Mouse (Mus musculus): ENCODE data around the gene Tcl1b3. TPM values are rescaled to one million over a fixed set of nuclear protein-coding genes. Genes with fewer than 3 reads are reported as not detected.
"Not testable (repeated sequence)": the region's sequence is repeated elsewhere in the genome, so short reads cannot be mapped to it uniquely, and the experiment has no call there.

The Tcl1b3 gene
- not detected in 2 replicates for polyA plus RNA-seq (2014; fragmentation: Nextera tagmentation; extraction: Ambion mirVana)

GRCm38 (mm10) chr12:105190743-105191142, at the start of gene Tcl1b3:
Gene Tcl1b3, plus strand, starts transcription at chr12:105191043.
- not testable (repeated sequence) for H3K27me3 ChIP-seq (ENCODE audit: control insufficient read depth, insufficient read depth, low read length); H3K27ac ChIP-seq; DNase-seq (ENCODE audit: low spot score); H3K36me3 ChIP-seq (replicated peaks; ENCODE audit: control insufficient read depth, insufficient read depth); H3K4me2 ChIP-seq (replicated peaks); ATAC-seq (ENCODE audit: low FRiP score); H3K4me3 ChIP-seq (replicated peaks; ENCODE audit: low read length); H3K4me1 ChIP-seq (replicated peaks; ENCODE audit: control insufficient read depth, insufficient read depth, low read length); H3K9ac ChIP-seq; H3K9me3 ChIP-seq (ENCODE audit: control insufficient read depth, low read length)
- 93% methylated on average over 6 of the region's 6 CpGs for WGBS

- no peak for ATAC-seq (ENCODE audit: low FRiP score)
- Histone ChIP-seq H3K9ac (no peak overlapping the region), H3K27me3 (ENCODE audit: control insufficient read depth, insufficient read depth, low read length) (no peaks in the 10 kb centered on the region), H3K9me3 (ENCODE audit: control insufficient read depth, low read length) (no peaks in the 10 kb centered on the region), H3K4me1 (replicated peaks; ENCODE audit: control insufficient read depth, insufficient read depth, low read length) (no peaks in the 10 kb centered on the region), H3K27ac (no peak overlapping the region), H3K36me3 (replicated peaks; ENCODE audit: control insufficient read depth, insufficient read depth) (no peaks in the 10 kb centered on the region), H3K4me3 (replicated peaks; ENCODE audit: low read length) (no peak overlapping the region), H3K4me2 (replicated peaks) (no peak overlapping the region)
- 96% methylated on average over 3 of the region's 3 CpGs for WGBS
- no peak for DNase-seq (ENCODE audit: low spot score)
Observed at GRCm38 (mm10) chr12:105143096-105143495, 47.7 kb upstream of the Tcl1b3 start.

DNA sequence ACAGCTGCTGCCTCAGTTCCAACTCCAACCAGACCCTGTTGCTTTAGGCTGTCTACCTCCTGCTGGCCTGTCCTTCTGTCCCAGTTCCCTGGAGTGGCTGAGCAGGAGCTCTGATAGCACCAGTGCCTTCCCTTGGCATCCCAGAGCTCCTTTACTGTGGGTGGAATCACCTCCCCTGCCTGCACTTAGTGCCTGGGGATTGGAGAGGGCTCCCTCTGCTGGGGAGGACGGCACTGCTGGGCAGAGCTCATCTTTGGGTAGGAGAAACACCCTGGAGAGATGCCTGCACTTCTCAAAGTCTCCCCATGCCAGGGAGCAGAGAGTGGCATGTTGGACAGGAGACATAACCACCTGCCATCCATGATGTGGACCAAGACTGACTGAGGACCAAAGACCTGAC, 45.9 kb upstream of the Tcl1b3 start:
- H3K9me3 ChIP-seq (ENCODE audit: control insufficient read depth, low read length); DNase-seq (ENCODE audit: low spot score); H3K4me3 ChIP-seq (replicated peaks; ENCODE audit: low read length); H3K36me3 ChIP-seq (replicated peaks; ENCODE audit: control insufficient read depth, insufficient read depth); H3K9ac ChIP-seq; H3K4me1 ChIP-seq (replicated peaks; ENCODE audit: control insufficient read depth, insufficient read depth, low read length); H3K27me3 ChIP-seq (ENCODE audit: control insufficient read depth, insufficient read depth, low read length); ATAC-seq (ENCODE audit: low FRiP score); H3K27ac ChIP-seq; H3K4me2 ChIP-seq (replicated peaks): not testable (repeated sequence)
- 20% methylated on average over 1 of the region's 1 CpGs for WGBS

DNA sequence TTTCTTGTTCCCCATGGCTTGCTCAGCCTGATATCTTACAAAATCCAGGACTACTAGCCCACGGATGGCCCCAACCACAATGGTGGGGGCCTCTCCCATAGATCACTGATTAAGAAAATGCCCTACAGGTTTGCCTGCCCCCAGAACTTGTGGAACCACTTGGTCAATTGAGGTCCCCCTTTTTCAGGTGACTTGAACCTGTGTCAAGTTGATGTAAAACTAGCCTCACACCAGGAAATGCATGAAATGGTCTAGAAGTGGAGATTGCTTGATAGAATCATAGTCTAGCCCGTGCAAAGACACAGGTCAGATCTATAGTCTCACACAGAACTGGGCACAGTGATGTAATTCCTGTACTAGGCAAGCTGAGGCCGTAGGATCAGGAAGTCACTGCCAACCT, 45.1 kb upstream of the Tcl1b3 start, which contains the start of gene Tcl1b2:
Gene Tcl1b2 (plus strand): TSS at position 301 of the 400 bp plus-strand sequence.
- Histone ChIP-seq H3K4me3 (replicated peaks; ENCODE audit: low read length) (no peak within 1 kb of the TSS), H3K36me3 (replicated peaks; ENCODE audit: control insufficient read depth, insufficient read depth) (no peaks in the 10 kb centered on the region), H3K9me3 (ENCODE audit: control insufficient read depth, low read length) (no peaks in the 10 kb centered on the region), H3K4me2 (replicated peaks) (no peak within 1 kb of the TSS), H3K27ac (no peak within 1 kb of the TSS), H3K27me3 (ENCODE audit: control insufficient read depth, insufficient read depth, low read length) (no peaks in the 10 kb centered on the region), H3K9ac (no peak within 1 kb of the TSS), H3K4me1 (replicated peaks; ENCODE audit: control insufficient read depth, insufficient read depth, low read length) (no peaks in the 10 kb centered on the region)
- no peak for ATAC-seq (ENCODE audit: low FRiP score)
- no peak for DNase-seq (ENCODE audit: low spot score)
- WGBS: 83% methylated on average over 3 of the region's 3 CpGs

DNA sequence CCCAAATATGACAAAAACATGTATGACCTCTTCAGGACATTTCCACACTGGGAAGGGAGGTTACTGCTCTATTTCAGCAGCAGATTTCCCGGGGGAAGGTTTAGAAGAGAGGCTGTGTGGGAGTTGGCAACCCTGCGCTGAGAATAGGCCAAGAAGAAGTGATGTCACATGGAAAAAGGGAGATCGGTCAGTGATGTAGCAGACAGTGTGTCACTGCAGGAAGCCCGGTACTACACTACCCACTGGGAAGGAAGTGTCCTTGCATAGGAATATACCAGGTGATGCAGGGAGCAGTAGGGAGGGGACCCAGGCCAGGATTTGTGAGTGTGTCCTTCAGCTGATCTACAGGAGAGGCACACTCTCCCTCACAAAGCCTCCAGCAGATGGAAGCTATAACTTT, 35.6 kb upstream of the Tcl1b3 start:
- 81% methylated on average over 4 of the region's 4 CpGs for WGBS
- H3K27ac ChIP-seq; H3K4me3 ChIP-seq (replicated peaks; ENCODE audit: low read length); H3K4me2 ChIP-seq (replicated peaks); H3K27me3 ChIP-seq (ENCODE audit: control insufficient read depth, insufficient read depth, low read length); ATAC-seq (ENCODE audit: low FRiP score); H3K9ac ChIP-seq; H3K4me1 ChIP-seq (replicated peaks; ENCODE audit: control insufficient read depth, insufficient read depth, low read length); DNase-seq (ENCODE audit: low spot score); H3K9me3 ChIP-seq (ENCODE audit: control insufficient read depth, low read length); H3K36me3 ChIP-seq (replicated peaks; ENCODE audit: control insufficient read depth, insufficient read depth): not testable (repeated sequence)

DNA sequence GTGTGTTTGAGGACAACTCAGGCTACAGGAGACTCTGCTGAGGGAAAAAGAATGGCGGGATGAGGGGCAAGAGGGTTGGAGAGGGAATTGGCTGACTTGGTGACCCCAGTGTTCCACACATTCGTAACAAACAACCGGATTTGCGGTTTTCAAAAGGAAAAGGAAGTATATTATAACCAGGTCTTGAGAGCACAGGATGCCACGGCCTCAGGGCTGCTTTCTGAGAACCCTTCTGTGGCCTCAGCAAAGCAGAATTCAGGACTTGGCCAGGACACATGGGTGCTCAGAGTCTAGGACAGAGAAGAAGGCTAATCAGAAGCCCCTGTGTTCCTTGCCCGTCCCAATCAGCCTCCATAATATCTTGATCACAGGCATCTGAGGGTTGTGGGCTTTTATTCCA, 32.0 kb upstream of the Tcl1b3 start:
- H3K4me3 ChIP-seq (replicated peaks; ENCODE audit: low read length): no peak overlapping the region
- WGBS: 84% methylated on average over 6 of the region's 6 CpGs
- no peaks in the 10 kb centered on the region for H3K36me3 ChIP-seq (replicated peaks; ENCODE audit: control insufficient read depth, insufficient read depth)
- H3K27ac ChIP-seq: no peak overlapping the region
- no peaks in the 10 kb centered on the region for H3K4me1 ChIP-seq (replicated peaks; ENCODE audit: control insufficient read depth, insufficient read depth, low read length)
- no peak overlapping the region for H3K4me2 ChIP-seq (replicated peaks)
- H3K27me3 ChIP-seq (ENCODE audit: control insufficient read depth, insufficient read depth, low read length): no peaks in the 10 kb centered on the region
- no peaks in the 10 kb centered on the region for H3K9me3 ChIP-seq (ENCODE audit: control insufficient read depth, low read length)
- ATAC-seq (ENCODE audit: low FRiP score): no peak
- no peak for DNase-seq (ENCODE audit: low spot score)
- H3K9ac ChIP-seq: no peak overlapping the region

DNA sequence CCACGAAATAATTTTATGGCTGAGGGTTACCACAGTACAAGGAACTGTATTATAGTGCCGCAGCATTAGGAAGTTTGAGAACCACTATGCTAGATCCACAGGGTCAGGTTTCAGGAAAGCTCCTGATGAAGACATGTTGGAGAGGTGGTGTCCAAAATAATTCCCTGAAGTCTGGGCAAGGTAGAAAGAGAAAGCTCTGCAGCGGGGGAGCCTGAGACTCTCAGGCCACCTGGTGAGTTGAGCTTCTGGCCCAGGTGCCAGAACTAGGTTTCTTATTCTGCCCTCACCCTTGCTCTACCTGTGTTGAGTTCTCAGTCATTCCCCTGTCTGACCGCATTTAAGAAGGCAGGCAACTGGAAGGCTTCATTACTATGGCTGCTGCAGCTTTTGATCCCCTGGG, 31.5 kb upstream of the Tcl1b3 start, which contains the start of gene Tcl1b1:
Gene Tcl1b1 (plus strand): TSS at position 301 of the 400 bp plus-strand sequence.
- no peaks in the 10 kb centered on the region for H3K27me3 ChIP-seq (ENCODE audit: control insufficient read depth, insufficient read depth, low read length)
- no peaks in the 10 kb centered on the region for H3K36me3 ChIP-seq (replicated peaks; ENCODE audit: control insufficient read depth, insufficient read depth)
- no peak within 1 kb of the TSS for H3K4me3 ChIP-seq (replicated peaks; ENCODE audit: low read length)
- ATAC-seq (ENCODE audit: low FRiP score): no peak
- 84% methylated on average over 4 of the region's 4 CpGs for WGBS
- H3K9me3 ChIP-seq (ENCODE audit: control insufficient read depth, low read length): no peaks in the 10 kb centered on the region
- no peak within 1 kb of the TSS for H3K9ac ChIP-seq
- H3K4me2 ChIP-seq (replicated peaks): no peak within 1 kb of the TSS
- H3K27ac ChIP-seq: no peak within 1 kb of the TSS
- no peak for DNase-seq (ENCODE audit: low spot score)
- no peaks in the 10 kb centered on the region for H3K4me1 ChIP-seq (replicated peaks; ENCODE audit: control insufficient read depth, insufficient read depth, low read length)

DNA sequence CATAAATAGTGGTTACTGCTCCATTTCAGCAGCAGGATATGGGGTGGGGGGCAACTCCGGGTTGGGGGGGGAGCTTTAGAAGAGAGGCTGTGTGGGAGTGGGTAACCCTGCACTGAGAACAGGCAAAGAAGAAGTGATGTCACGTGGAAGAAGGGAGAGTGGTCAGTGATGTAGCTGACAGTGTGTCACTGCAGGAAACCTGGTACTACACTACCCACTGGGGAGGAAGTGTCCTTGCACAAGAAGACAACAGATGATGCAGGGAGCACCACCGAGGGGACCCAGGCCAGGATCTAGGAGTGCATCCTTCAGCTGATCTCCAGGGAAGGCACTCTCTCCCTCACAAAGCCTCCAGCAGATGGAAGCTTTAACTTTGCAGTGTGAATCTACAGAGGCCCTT, 24.1 kb upstream of the Tcl1b3 start:
- WGBS: 83% methylated on average over 3 of the region's 3 CpGs
- no peak for ATAC-seq (ENCODE audit: low FRiP score)
- no peak overlapping the region for H3K4me3 ChIP-seq (replicated peaks; ENCODE audit: low read length)

GRCm38 (mm10) chr12:105173366-105173765, 17.5 kb upstream of the Tcl1b3 start:
- no peak overlapping the region for H3K4me3 ChIP-seq (replicated peaks; ENCODE audit: low read length)
- no peaks in the 10 kb centered on the region for H3K27me3 ChIP-seq (ENCODE audit: control insufficient read depth, insufficient read depth, low read length)
- no peak overlapping the region for H3K9ac ChIP-seq
- no peak for DNase-seq (ENCODE audit: low spot score)
- H3K36me3 ChIP-seq (replicated peaks; ENCODE audit: control insufficient read depth, insufficient read depth): no peaks in the 10 kb centered on the region
- 91% methylated on average over 2 of the region's 2 CpGs for WGBS
- no peak overlapping the region for H3K4me2 ChIP-seq (replicated peaks)
- no peak for ATAC-seq (ENCODE audit: low FRiP score)
- no peaks in the 10 kb centered on the region for H3K9me3 ChIP-seq (ENCODE audit: control insufficient read depth, low read length)
- no peak overlapping the region for H3K27ac ChIP-seq
- H3K4me1 ChIP-seq (replicated peaks; ENCODE audit: control insufficient read depth, insufficient read depth, low read length): no peaks in the 10 kb centered on the region

More for the DNA sequence above, 24.1 kb upstream of the Tcl1b3 start:
- no peak overlapping the region for H3K4me2 ChIP-seq (replicated peaks)
- no peaks in the 10 kb centered on the region for H3K27me3 ChIP-seq (ENCODE audit: control insufficient read depth, insufficient read depth, low read length)
- H3K4me1 ChIP-seq (replicated peaks; ENCODE audit: control insufficient read depth, insufficient read depth, low read length): no peaks in the 10 kb centered on the region
- no peak for DNase-seq (ENCODE audit: low spot score)
- H3K36me3 ChIP-seq (replicated peaks; ENCODE audit: control insufficient read depth, insufficient read depth): no peaks in the 10 kb centered on the region
- H3K27ac ChIP-seq: no peak overlapping the region
- H3K9me3 ChIP-seq (ENCODE audit: control insufficient read depth, low read length): no peaks in the 10 kb centered on the region
- no peak overlapping the region for H3K9ac ChIP-seq

- not testable (repeated sequence) for H3K9ac ChIP-seq; DNase-seq (ENCODE audit: low spot score)
- 23% methylated on average over 2 of the region's 2 CpGs for WGBS
Observed at GRCm38 (mm10) chr12:105174318-105174717, 16.5 kb upstream of the Tcl1b3 start.

More at GRCm38 (mm10) chr12:105174318-105174717, 16.5 kb upstream of the Tcl1b3 start:
- ATAC-seq (ENCODE audit: low FRiP score); H3K36me3 ChIP-seq (replicated peaks; ENCODE audit: control insufficient read depth, insufficient read depth); H3K4me3 ChIP-seq (replicated peaks; ENCODE audit: low read length); H3K27ac ChIP-seq; H3K4me1 ChIP-seq (replicated peaks; ENCODE audit: control insufficient read depth, insufficient read depth, low read length); H3K27me3 ChIP-seq (ENCODE audit: control insufficient read depth, insufficient read depth, low read length); H3K9me3 ChIP-seq (ENCODE audit: control insufficient read depth, low read length); H3K4me2 ChIP-seq (replicated peaks): not testable (repeated sequence)

Data from hindbrain, embryonic 14.5 days (tissue).